Mouse (Mus musculus) intestine, embryonic 14.5 days (tissue): ENCODE measurements around the gene Vmp1. TPM values are rescaled to one million over a fixed set of nuclear protein-coding genes. Genes with fewer than 3 reads are reported as not detected.

ENCODE experiments used
- ATAC-seq: fragments of 200-750 bp; cut with Nextera tagmentation; replicated peaks from 2 replicates; pipeline ENCODE4 v1.8.0; 2017; ENCODE audit warnings: low read depth, moderate number of reproducible peaks, moderate TSS enrichment, moderate library complexity; ENCODE audit not compliant: low FRiP score, low TSS enrichment
- DNase-seq: peaks from one replicate; pipeline ENCODE4 v3.0.0-alpha.2; 2018; ENCODE audit warnings: low spot score
- H3K27ac ChIP-seq: fragments of 300-500 bp; sonication (generic); 2 replicates; pipeline ENCODE4 v1.5.1; 2014; ENCODE audit warnings: low read depth, mild to moderate bottlenecking, control low read depth
- H3K27me3 ChIP-seq: fragments of 300-500 bp; sonication (generic); replicated peaks from 2 replicates; pipeline ENCODE4 v1.6.1; 2014; ENCODE audit warnings: low read length, control low read depth; ENCODE audit not compliant: control insufficient read depth, insufficient read depth
- H3K36me3 ChIP-seq: fragments of 300-500 bp; sonication (generic); 2 replicates; pipeline ENCODE4 v1.6.1; 2014; ENCODE audit warnings: low read length, control low read depth; ENCODE audit not compliant: control insufficient read depth, insufficient read depth
- H3K4me1 ChIP-seq: fragments of 300-500 bp; sonication (generic); replicated peaks from 2 replicates; pipeline ENCODE4 v1.6.1; 2014; ENCODE audit warnings: low read length, control low read depth, mixed read lengths; ENCODE audit not compliant: control insufficient read depth, insufficient read depth
- H3K4me2 ChIP-seq: fragments of 300-500 bp; sonication (generic); 2 replicates; pipeline ENCODE4 v1.6.1; 2014; ENCODE audit warnings: low read length
- H3K4me3 ChIP-seq: fragments of 300-500 bp; sonication (generic); 2 replicates; pipeline ENCODE4 v1.5.1; 2014; ENCODE audit warnings: low read depth, low read length, control low read depth, mixed read lengths
- H3K9ac ChIP-seq: fragments of 300-500 bp; sonication (generic); 2 replicates; pipeline ENCODE4 v1.6.1; 2014; ENCODE audit warnings: mild to moderate bottlenecking, low read length
- H3K9me3 ChIP-seq: fragments of 300-500 bp; sonication (generic); 2 replicates; pipeline ENCODE4 v1.6.1; 2016; ENCODE audit warnings: low read length, control low read depth; ENCODE audit not compliant: control insufficient read depth
- WGBS: fragments of 180-500 bp; shearing (Covaris S2); extraction: QIAGEN DNeasy Blood & Tissue Kit; methylation state at CpG from one replicate; pipeline ENCODE4 v1.1.7; 2014; 5-methylcytosine and 5-hydroxymethylcytosine counted together
- polyA plus RNA-seq: library from polyadenylated mRNA; unstranded; fragments of >200 nt; fragmentation: Nextera tagmentation; extraction: Ambion mirVana; gene quantifications from 2 replicates; pipeline ENCODE4 v1.2.1, GENCODE M21; 2014

Vmp1 gene
- 133 and 140 TPM in 2 replicates for polyA plus RNA-seq

- under 1% methylated on average over 56 of the region's 56 CpGs for WGBS
- DNase-seq, result peak; percentile 98
These were observed at the start of gene Vmp1, which contains the start of gene Ptrh2 for GRCm38 (mm10) chr11:86683395-86684125. TSS of gene Vmp1 (minus strand) at chr11:86683836. TSS of gene Ptrh2 (plus strand) at chr11:86683985.

GRCm38 (mm10) chr11:86731443-86731842, 47.8 kb upstream of the Vmp1 start:
- Histone ChIP-seq H3K27me3 (no peaks in the 10 kb centered on the region), H3K4me1 (no peaks in the 10 kb centered on the region; the same call in 1 of the 2 replicates), H3K9ac (no peak overlapping the region), H3K4me3 (no peak overlapping the region), H3K27ac (no peak overlapping the region), H3K9me3 (no peaks in the 10 kb centered on the region), H3K36me3 (peaks cover 89% of the 10 kb centered on the region), H3K4me2 (no peak overlapping the region)
- 95% methylated on average over 2 of the region's 2 CpGs for WGBS
- DNase-seq (no peak), ATAC-seq (no peak)

More at GRCm38 (mm10) chr11:86683395-86684125, at the start of gene Vmp1, which contains the start of gene Ptrh2:
- Histone ChIP-seq H3K27ac (peak within 1 kb of the TSS; percentile 85), H3K36me3 (peaks cover 16% of the 10 kb centered on the region), H3K4me3 (peak within 1 kb of the TSS; percentile 77), H3K9me3 (no peaks in the 10 kb centered on the region), H3K27me3 (no peaks in the 10 kb centered on the region), H3K4me2 (peak within 1 kb of the TSS; percentile 93), H3K4me1 (peaks cover 22% of the 10 kb centered on the region), H3K9ac (peak within 1 kb of the TSS; percentile 81)
- ATAC-seq, result peak; percentile 95

GRCm38 (mm10) chr11:86725607-86726006, 42.0 kb upstream of the Vmp1 start:
- peaks cover 85% of the 10 kb centered on the region for H3K36me3 ChIP-seq
- H3K27ac ChIP-seq, result no peak overlapping the region
- H3K9ac ChIP-seq, result no peak overlapping the region
- H3K27me3 ChIP-seq, result no peaks in the 10 kb centered on the region
- DNase-seq, result no peak
- no peak overlapping the region for H3K4me3 ChIP-seq
- no peak overlapping the region for H3K4me2 ChIP-seq
- no peaks in the 10 kb centered on the region for H3K4me1 ChIP-seq
- H3K9me3 ChIP-seq, result no peaks in the 10 kb centered on the region
- no peak for ATAC-seq

DNA sequence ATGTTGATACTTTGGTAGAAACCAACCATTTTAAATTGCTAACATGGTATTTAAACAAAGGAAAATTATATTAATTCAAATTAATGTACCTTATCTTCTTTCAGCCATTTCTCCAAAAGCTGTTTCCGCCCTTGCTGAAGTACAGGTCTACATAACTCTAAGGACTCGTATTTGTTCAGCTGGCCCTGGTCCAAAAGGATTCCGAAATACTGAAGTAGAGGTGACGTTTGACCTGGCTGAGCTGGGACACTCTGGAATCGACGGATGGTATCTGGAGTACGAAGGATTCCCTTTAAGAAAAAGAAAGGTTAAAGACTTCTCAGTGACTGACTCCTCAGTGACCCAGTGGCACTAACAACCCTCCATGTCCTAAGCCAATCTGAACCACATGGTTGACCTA, 41.3 kb upstream of the Vmp1 start:
- H3K4me2 ChIP-seq, result no peak overlapping the region
- whole genome bisulfite sequencing, result 88% methylated on average over 7 of the region's 7 CpGs
- H3K27me3 ChIP-seq, result no peaks in the 10 kb centered on the region
- no peak for ATAC-seq
- H3K4me1 ChIP-seq, result no peaks in the 10 kb centered on the region
- peaks cover 86% of the 10 kb centered on the region for H3K36me3 ChIP-seq
- no peak overlapping the region for H3K4me3 ChIP-seq
- no peak overlapping the region for H3K27ac ChIP-seq
- no peaks in the 10 kb centered on the region for H3K9me3 ChIP-seq
- DNase-seq, result no peak
- H3K9ac ChIP-seq, result no peak overlapping the region

GRCm38 (mm10) chr11:86724004-86724403, 40.4 kb upstream of the Vmp1 start:
- ATAC-seq (no peak), DNase-seq (no peak)
- H3K4me3 ChIP-seq, result no peak overlapping the region
- no peaks in the 10 kb centered on the region for H3K4me1 ChIP-seq
- H3K36me3 ChIP-seq, result peaks cover 87% of the 10 kb centered on the region
- H3K9me3 ChIP-seq, result no peaks in the 10 kb centered on the region
- H3K9ac ChIP-seq, result no peak overlapping the region
- no peak overlapping the region for H3K4me2 ChIP-seq
- 91% methylated on average over 3 of the region's 3 CpGs for WGBS
- no peaks in the 10 kb centered on the region for H3K27me3 ChIP-seq
- H3K27ac ChIP-seq, result no peak overlapping the region

DNA sequence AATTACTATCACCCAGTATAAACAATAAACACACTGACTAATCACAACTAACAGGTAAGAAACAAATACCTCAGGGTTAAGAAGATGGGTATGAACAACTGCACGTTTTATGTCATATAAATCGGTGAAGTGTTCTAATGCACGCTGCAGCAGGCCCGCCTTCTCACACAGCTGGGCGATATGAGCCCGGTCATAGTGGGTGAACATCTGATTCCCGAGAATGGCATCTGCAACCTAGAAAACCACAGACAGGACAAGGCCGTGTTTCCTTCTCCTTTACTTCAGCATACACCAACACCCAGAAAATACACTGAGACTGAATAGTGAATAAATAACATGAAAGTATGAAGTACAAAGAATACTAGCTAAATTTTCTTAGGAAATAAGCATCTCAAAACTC, 35.8 kb upstream of the Vmp1 start:
- Histone ChIP-seq H3K4me1 (no peaks in the 10 kb centered on the region), H3K9me3 (no peaks in the 10 kb centered on the region), H3K4me2 (no peak overlapping the region), H3K36me3 (peaks cover 93% of the 10 kb centered on the region), H3K27ac (no peak overlapping the region), H3K4me3 (no peak overlapping the region), H3K27me3 (no peaks in the 10 kb centered on the region), H3K9ac (no peak overlapping the region)
- no peak for DNase-seq
- 94% methylated on average over 8 of the region's 8 CpGs for WGBS
- ATAC-seq, result no peak

DNA sequence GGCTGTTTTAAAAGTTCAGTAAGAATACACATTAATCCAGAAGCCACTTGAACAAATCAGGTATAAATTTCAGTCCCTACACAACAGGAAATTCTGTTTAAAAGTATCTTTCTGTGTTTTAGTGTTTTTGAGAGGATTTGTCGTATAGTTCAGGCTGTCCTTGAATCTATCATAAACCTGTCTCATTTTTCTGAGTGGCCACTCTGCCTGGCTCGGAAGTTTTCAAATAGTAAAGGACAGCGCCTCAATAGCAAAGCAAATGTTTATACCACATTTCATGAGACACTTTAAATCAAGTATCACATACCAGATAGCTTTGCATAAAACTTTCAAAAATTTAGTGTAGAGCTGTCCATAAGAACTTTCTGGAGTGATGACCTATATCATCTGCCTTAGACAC, 34.7 kb upstream of the Vmp1 start:
- no peak overlapping the region for H3K4me2 ChIP-seq
- WGBS, result 79% methylated on average over 3 of the region's 3 CpGs
- no peaks in the 10 kb centered on the region for H3K4me1 ChIP-seq
- no peaks in the 10 kb centered on the region for H3K27me3 ChIP-seq
- no peak overlapping the region for H3K4me3 ChIP-seq
- DNase-seq, result no peak
- no peak for ATAC-seq
- H3K9me3 ChIP-seq, result no peaks in the 10 kb centered on the region
- H3K9ac ChIP-seq, result no peak overlapping the region
- H3K27ac ChIP-seq, result no peak overlapping the region
- H3K36me3 ChIP-seq, result peaks cover 93% of the 10 kb centered on the region

GRCm38 (mm10) chr11:86717306-86718065, 33.9 kb upstream of the Vmp1 start:
- Histone ChIP-seq H3K9me3 (no peaks in the 10 kb centered on the region), H3K36me3 (peaks cover 93% of the 10 kb centered on the region), H3K27me3 (no peaks in the 10 kb centered on the region), H3K9ac (no peak overlapping the region), H3K4me1 (no peaks in the 10 kb centered on the region), H3K4me3 (no peak overlapping the region), H3K4me2 (no peak overlapping the region), H3K27ac (no peak overlapping the region)
- DNase-seq (no peak), ATAC-seq (no peak)
- 94% methylated on average over 6 of the region's 6 CpGs for WGBS
